Mouse (Mus musculus): ENCODE data around the gene Fam69b.
A peak's percentile ranks its signal among the peaks of the same experiment; 100 is the strongest.

The Fam69b gene

GRCm38 (mm10) chr2:26598462-26598861 is 29.8 kb upstream of the Fam69b start:
- no peak for DNase-seq (ENCODE audit: low spot score)

GRCm38 (mm10) chr2:26599965-26600364 is 28.3 kb upstream of the Fam69b start:
- no peak for DNase-seq (ENCODE audit: low spot score)

- no peak for DNase-seq (ENCODE audit: low spot score)
Observed at GRCm38 (mm10) chr2:26600664-26601063, 27.6 kb upstream of the Fam69b start.

- DNase-seq (ENCODE audit: low spot score) = no peak
Observed at GRCm38 (mm10) chr2:26601595-26601994, 26.7 kb upstream of the Fam69b start.

- no peak for DNase-seq (ENCODE audit: low spot score)
Observed at GRCm38 (mm10) chr2:26602631-26603030, 25.6 kb upstream of the Fam69b start.

- no peak for DNase-seq (ENCODE audit: low spot score)
Observed at GRCm38 (mm10) chr2:26603159-26603558, 25.1 kb upstream of the Fam69b start.

- peak; percentile 87 for DNase-seq (ENCODE audit: low spot score)
Observed at GRCm38 (mm10) chr2:26603720-26604671, 24.3 kb upstream of the Fam69b start, which contains the start of gene Agpat2. TSS of gene Agpat2 (minus strand) at chr2:26604417.

- no peak for DNase-seq (ENCODE audit: low spot score)
Observed at GRCm38 (mm10) chr2:26605331-26605730, 22.9 kb upstream of the Fam69b start.

- DNase-seq (ENCODE audit: low spot score) = no peak
Observed at GRCm38 (mm10) chr2:26606579-26606978, 21.7 kb upstream of the Fam69b start.

- no peak for DNase-seq (ENCODE audit: low spot score)
Observed at GRCm38 (mm10) chr2:26607056-26607910, 21.0 kb upstream of the Fam69b start.

GRCm38 (mm10) chr2:26608781-26609180 is 19.5 kb upstream of the Fam69b start:
- DNase-seq (ENCODE audit: low spot score) = no peak

GRCm38 (mm10) chr2:26609261-26609661 is 19.0 kb upstream of the Fam69b start:
- peak; percentile 29 for DNase-seq (ENCODE audit: low spot score)

GRCm38 (mm10) chr2:26610526-26610925 is 17.7 kb upstream of the Fam69b start:
- DNase-seq (ENCODE audit: low spot score) = no peak

GRCm38 (mm10) chr2:26611054-26611453 is 17.2 kb upstream of the Fam69b start:
- DNase-seq (ENCODE audit: low spot score) = no peak

GRCm38 (mm10) chr2:26611896-26612295 is 16.4 kb upstream of the Fam69b start:
- DNase-seq (ENCODE audit: low spot score) = no peak

GRCm38 (mm10) chr2:26614903-26615302 is 13.4 kb upstream of the Fam69b start:
- peak; percentile 49 for DNase-seq (ENCODE audit: low spot score)

- no peak for DNase-seq (ENCODE audit: low spot score)
Observed at GRCm38 (mm10) chr2:26615459-26616124, 12.7 kb upstream of the Fam69b start.

GRCm38 (mm10) chr2:26617331-26617730 is 10.9 kb upstream of the Fam69b start:
- DNase-seq (ENCODE audit: low spot score) = no peak

- DNase-seq (ENCODE audit: low spot score) = no peak
Observed at GRCm38 (mm10) chr2:26617928-26618327, 10.3 kb upstream of the Fam69b start.

GRCm38 (mm10) chr2:26621246-26621645 is 7.0 kb upstream of the Fam69b start:
- no peak for DNase-seq (ENCODE audit: low spot score)

GRCm38 (mm10) chr2:26622984-26623383 is 5.3 kb upstream of the Fam69b start:
- no peak for DNase-seq (ENCODE audit: low spot score)

- DNase-seq (ENCODE audit: low spot score) = no peak
Observed at GRCm38 (mm10) chr2:26625419-26625818, 2.8 kb upstream of the Fam69b start.

Data from MN1 (cell line).